Mouse (Mus musculus) myocyte (in vitro differentiated cells): ENCODE data around the gene Chchd2. TPM values are rescaled to one million over a fixed set of nuclear protein-coding genes. Genes with fewer than 3 reads are reported as not detected.
"Not testable (repeated sequence)": the region's sequence is repeated elsewhere in the genome, so short reads cannot be mapped to it uniquely, and the experiment has no call there.

ENCODE experiments used
- H3K27me3 ChIP-seq: one replicate; pipeline ENCODE4 v1.6.1; 2011; ENCODE audit not compliant: control insufficient read depth, insufficient read depth, insufficient read length
- H3K36me3 ChIP-seq: one replicate; pipeline ENCODE4 v1.6.1; 2011; ENCODE audit not compliant: control insufficient read depth, insufficient read depth
- H3K4me2 ChIP-seq: one replicate; pipeline ENCODE4 v1.6.1; 2011; ENCODE audit warnings: low read depth, control low read depth
- H3K4me3 ChIP-seq: one replicate; pipeline ENCODE4 v1.5.1; 2011; ENCODE audit warnings: mild to moderate bottlenecking, control low read depth, moderate library complexity
- H3K79me2 ChIP-seq: one replicate; pipeline ENCODE4 v1.6.1; 2011; ENCODE audit not compliant: control insufficient read depth, insufficient read depth
- H3ac ChIP-seq: one replicate; pipeline ENCODE4 v1.6.1; 2011; ENCODE audit not compliant: control insufficient read depth, insufficient read length
- CEBPB ChIP-seq: IDR thresholded peaks from 2 replicates; pipeline ENCODE4 v1.6.1; 2011; ENCODE audit warnings: mild to moderate bottlenecking, moderate library complexity; ENCODE audit not compliant: poor library complexity, insufficient read depth, severe bottlenecking
- E2F4 ChIP-seq: IDR thresholded peaks from one replicate; pipeline ENCODE4 v1.6.1; 2011; ENCODE audit warnings: mild to moderate bottlenecking, control low read depth, moderate library complexity; ENCODE audit not compliant: insufficient read depth
- MAX ChIP-seq: IDR thresholded peaks from one replicate; pipeline ENCODE4 v1.6.1; 2011; ENCODE audit warnings: low read depth, mild to moderate bottlenecking, control low read depth
- MYOD1 ChIP-seq, 3 experiments: IDR thresholded peaks; one replicate each; pipeline ENCODE4 v1.6.1; 2011; ENCODE audit warnings: control low read depth in 2 of 3, low read depth in 2 of 3, mild to moderate bottlenecking in 2 of 3, moderate library complexity in 1 of 3; ENCODE audit not compliant: insufficient read length in 2 of 3, control insufficient read depth in 1 of 3
- MYOG ChIP-seq, 3 experiments: IDR thresholded peaks; one replicate each; pipeline ENCODE4 v1.6.1; 2011; ENCODE audit warnings: control low read depth in 2 of 3, low read depth in 2 of 3, mild to moderate bottlenecking in 2 of 3; ENCODE audit not compliant: insufficient read length in 2 of 3, control insufficient read depth in 1 of 3, insufficient read depth in 1 of 3
- POLR2A ChIP-seq: IDR thresholded peaks from one replicate; pipeline ENCODE4 v1.6.1; 2011; ENCODE audit warnings: low read depth, mild to moderate bottlenecking, control low read depth, moderate library complexity; ENCODE audit not compliant: insufficient read length
- POLR2AphosphoS2 ChIP-seq: IDR thresholded peaks from one replicate; pipeline ENCODE4 v1.6.1; 2011; ENCODE audit warnings: low read depth, control low read depth; ENCODE audit not compliant: insufficient read length
- REST ChIP-seq: IDR thresholded peaks from one replicate; pipeline ENCODE4 v1.6.1; 2011; ENCODE audit warnings: mild to moderate bottlenecking, control low read depth, moderate library complexity; ENCODE audit not compliant: insufficient read depth, insufficient read length
- SRF ChIP-seq: IDR thresholded peaks from one replicate; pipeline ENCODE4 v1.6.1; 2011; ENCODE audit warnings: low read depth; ENCODE audit not compliant: control insufficient read depth, insufficient read length
- TCF12 ChIP-seq: IDR thresholded peaks from one replicate; pipeline ENCODE4 v1.6.1; 2011; ENCODE audit warnings: mild to moderate bottlenecking, control low read depth; ENCODE audit not compliant: poor library complexity, insufficient read depth, severe bottlenecking
- TCF3 ChIP-seq: IDR thresholded peaks from one replicate; pipeline ENCODE4 v1.6.1; 2011; ENCODE audit warnings: low read depth, control low read depth; ENCODE audit not compliant: insufficient read length
- USF1 ChIP-seq: IDR thresholded peaks from one replicate; pipeline ENCODE4 v1.6.1; 2011; ENCODE audit warnings: low read depth, mild to moderate bottlenecking, control low read depth, moderate library complexity
- polyA plus RNA-seq: library from polyadenylated mRNA; unstranded; fragments of >200 nt; fragmentation: generic; extraction: Trizol; gene quantifications from one replicate; pipeline ENCODE4 v1.2.1, GENCODE M21; 2012; ENCODE audit warnings: missing spikeins

The Chchd2 gene
- polyA plus RNA-seq, 1 experiment, result 747 TPM

DNA sequence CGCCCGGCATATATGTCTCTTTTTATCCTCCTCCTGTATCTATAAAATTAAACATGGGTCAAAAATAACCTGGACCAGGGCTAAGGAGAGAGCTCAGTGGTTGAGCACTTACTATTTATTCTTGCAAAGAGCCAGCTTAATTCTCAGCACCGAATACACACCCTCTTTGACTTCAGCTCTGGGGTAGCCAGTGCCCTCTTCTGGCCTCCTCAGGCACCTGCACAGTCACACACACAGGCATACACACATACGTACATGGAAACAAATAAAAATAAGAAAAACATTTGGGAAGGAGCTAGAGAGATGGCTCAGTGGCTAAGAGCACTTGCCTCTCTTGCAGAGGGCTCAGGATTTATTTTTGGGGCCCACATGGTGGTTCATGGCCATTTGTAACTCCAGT is 34.7 kb upstream of the Chchd2 start:
- no peak overlapping the region for H3K4me2 ChIP-seq
- no peaks in the 10 kb centered on the region for H3K27me3 ChIP-seq
- no peak overlapping the region for H3ac ChIP-seq
- no peaks in the 10 kb centered on the region for H3K36me3 ChIP-seq
- no peak for TF ChIP-seq TCF12
- no peak for TF ChIP-seq MYOD1 (IDR thresholded peaks at IDR 0.05; ENCODE audit: control insufficient read depth in 1 of 3, insufficient read length in 2 of 3, low read depth in 2 of 3)
- no peak for TF ChIP-seq SRF
- no peak for TF ChIP-seq MAX
- no peak for TF ChIP-seq USF1
- TF ChIP-seq E2F4, result no peak
- TF ChIP-seq MYOG (IDR thresholded peaks at IDR 0.05; ENCODE audit: control insufficient read depth in 1 of 3, insufficient read depth in 1 of 3, insufficient read length in 2 of 3, low read depth in 2 of 3), result no peak
- TF ChIP-seq POLR2A, result no peak
- TF ChIP-seq POLR2AphosphoS2, result no peak
- TF ChIP-seq CEBPB, result no peak
- TF ChIP-seq REST, result no peak
- no peak for TF ChIP-seq TCF3
- no peak overlapping the region for H3K4me3 ChIP-seq
- no peaks in the 10 kb centered on the region for H3K79me2 ChIP-seq

- no peak overlapping the region for H3ac ChIP-seq
- H3K4me2 ChIP-seq, result no peak overlapping the region
- H3K36me3 ChIP-seq, result no peaks in the 10 kb centered on the region
- no peak overlapping the region for H3K4me3 ChIP-seq
- no peak for TF ChIP-seq TCF12
- TF ChIP-seq POLR2AphosphoS2, result no peak
- no peak for TF ChIP-seq REST
- no peak for TF ChIP-seq TCF3
- no peak for TF ChIP-seq POLR2A
- no peak for TF ChIP-seq MYOG (IDR thresholded peaks at IDR 0.05; ENCODE audit: control insufficient read depth in 1 of 3, insufficient read depth in 1 of 3, insufficient read length in 2 of 3, low read depth in 2 of 3)
- TF ChIP-seq SRF, result no peak
- TF ChIP-seq USF1, result no peak
- no peak for TF ChIP-seq MYOD1 (IDR thresholded peaks at IDR 0.05; ENCODE audit: control insufficient read depth in 1 of 3, insufficient read length in 2 of 3, low read depth in 2 of 3)
- TF ChIP-seq CEBPB, result no peak
- no peak for TF ChIP-seq E2F4
- no peak for TF ChIP-seq MAX
- H3K79me2 ChIP-seq, result no peaks in the 10 kb centered on the region
- no peaks in the 10 kb centered on the region for H3K27me3 ChIP-seq
Measured at GRCm38 (mm10) chr5:129919320-129919719, 32.0 kb upstream of the Chchd2 start.

DNA sequence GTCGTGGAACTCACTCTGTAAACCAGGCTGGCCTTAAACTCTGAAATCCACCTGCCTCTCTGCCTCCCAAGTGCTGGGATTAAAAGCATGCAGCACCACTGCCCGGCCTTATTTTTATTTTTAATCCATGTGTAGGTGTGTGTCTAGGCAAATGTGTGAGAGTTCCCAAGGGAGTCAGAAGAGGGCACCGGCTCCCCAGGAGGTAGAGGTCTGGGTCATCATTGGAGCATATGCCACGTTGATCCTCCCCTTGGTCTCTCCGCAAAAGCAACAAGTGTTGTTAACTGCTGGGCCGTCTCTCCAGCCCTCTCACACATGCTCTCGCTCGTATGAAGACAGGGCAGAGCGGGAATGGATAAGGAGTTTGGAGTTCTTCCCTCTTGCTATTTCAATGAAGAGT is 31.5 kb upstream of the Chchd2 start:
- H3ac ChIP-seq, result no peak overlapping the region
- H3K27me3 ChIP-seq, result no peaks in the 10 kb centered on the region
- no peaks in the 10 kb centered on the region for H3K36me3 ChIP-seq
- no peak overlapping the region for H3K4me3 ChIP-seq
- TF ChIP-seq POLR2AphosphoS2, result no peak
- no peak for TF ChIP-seq MYOG (IDR thresholded peaks at IDR 0.05; ENCODE audit: control insufficient read depth in 1 of 3, insufficient read depth in 1 of 3, insufficient read length in 2 of 3, low read depth in 2 of 3)
- no peak for TF ChIP-seq POLR2A
- TF ChIP-seq E2F4, result no peak
- no peak for TF ChIP-seq USF1
- no peak for TF ChIP-seq MYOD1 (IDR thresholded peaks at IDR 0.05; ENCODE audit: control insufficient read depth in 1 of 3, insufficient read length in 2 of 3, low read depth in 2 of 3)
- TF ChIP-seq CEBPB, result no peak
- no peak for TF ChIP-seq TCF3
- no peak for TF ChIP-seq MAX
- no peak for TF ChIP-seq SRF
- TF ChIP-seq TCF12, result no peak
- no peak for TF ChIP-seq REST
- no peaks in the 10 kb centered on the region for H3K79me2 ChIP-seq
- H3K4me2 ChIP-seq, result no peak overlapping the region

- H3K27me3 ChIP-seq, result no peaks in the 10 kb centered on the region
- H3ac ChIP-seq, result no peak overlapping the region
- H3K4me2 ChIP-seq, result no peak overlapping the region
- TF ChIP-seq TCF3, result no peak
- no peak for TF ChIP-seq MAX
- TF ChIP-seq USF1, result no peak
- TF ChIP-seq E2F4, result no peak
- no peak for TF ChIP-seq SRF
- no peak for TF ChIP-seq MYOD1 (IDR thresholded peaks at IDR 0.05; ENCODE audit: control insufficient read depth in 1 of 3, insufficient read length in 2 of 3, low read depth in 2 of 3)
- no peak for TF ChIP-seq POLR2AphosphoS2
- TF ChIP-seq POLR2A, result no peak
- TF ChIP-seq TCF12, result no peak
- TF ChIP-seq REST, result no peak
- TF ChIP-seq MYOG (IDR thresholded peaks at IDR 0.05; ENCODE audit: control insufficient read depth in 1 of 3, insufficient read depth in 1 of 3, insufficient read length in 2 of 3, low read depth in 2 of 3), result no peak
- no peak for TF ChIP-seq CEBPB
- H3K4me3 ChIP-seq, result no peak overlapping the region
- no peaks in the 10 kb centered on the region for H3K36me3 ChIP-seq
- H3K79me2 ChIP-seq, result no peaks in the 10 kb centered on the region
Measured at GRCm38 (mm10) chr5:129918065-129918651, 30.9 kb upstream of the Chchd2 start.

GRCm38 (mm10) chr5:129915491-129915890 is 28.2 kb upstream of the Chchd2 start:
- not testable (repeated sequence) for H3K27me3 ChIP-seq, H3K4me2 ChIP-seq, H3ac ChIP-seq, H3K4me3 ChIP-seq, H3K79me2 ChIP-seq, H3K36me3 ChIP-seq
